Mouse (Mus musculus) spleen, postnatal 36 days (tissue): ENCODE data around the gene Slc30a10.

Source experiments
- DNase-seq, 2 experiments: peaks; one replicate each; pipeline ENCODE4 v3.0.0; 2022; ENCODE audit warnings: low spot score in 2 of 2, mixed read lengths in 1 of 2

Gene Slc30a10

GRCm38 (mm10) chr1:185454575-185454954, at the start of gene Slc30a10:
Slc30a10 (plus strand) TSS chr1:185454848.
- peak; percentile 64 to 82 for DNase-seq

DNA sequence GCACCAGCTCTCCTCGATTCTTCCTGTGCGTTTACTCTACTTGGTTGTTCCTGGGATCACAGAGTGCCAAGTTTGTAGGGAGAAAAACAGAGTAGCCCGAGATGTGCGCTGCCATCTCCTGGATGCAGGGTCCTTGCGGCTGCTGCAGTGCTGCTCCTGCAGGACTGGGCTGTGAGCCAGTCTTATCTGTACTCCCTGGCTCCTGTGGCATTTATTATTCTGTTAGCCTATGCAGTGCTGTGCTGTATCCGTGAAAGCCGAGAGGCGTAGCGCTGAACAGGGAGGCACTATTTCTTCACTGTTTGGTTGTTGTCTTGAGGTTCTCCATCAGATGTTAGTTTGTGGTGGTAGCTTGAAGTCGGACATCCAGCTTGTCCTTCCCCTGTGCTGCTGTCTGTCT, 48.7 kb upstream of the Slc30a10 start:
- no peak for DNase-seq

- DNase-seq, result no peak
Measured at GRCm38 (mm10) chr1:185409831-185410230, 44.8 kb upstream of the Slc30a10 start.

GRCm38 (mm10) chr1:185418011-185418410, 36.6 kb upstream of the Slc30a10 start:
- DNase-seq, result no peak

DNA sequence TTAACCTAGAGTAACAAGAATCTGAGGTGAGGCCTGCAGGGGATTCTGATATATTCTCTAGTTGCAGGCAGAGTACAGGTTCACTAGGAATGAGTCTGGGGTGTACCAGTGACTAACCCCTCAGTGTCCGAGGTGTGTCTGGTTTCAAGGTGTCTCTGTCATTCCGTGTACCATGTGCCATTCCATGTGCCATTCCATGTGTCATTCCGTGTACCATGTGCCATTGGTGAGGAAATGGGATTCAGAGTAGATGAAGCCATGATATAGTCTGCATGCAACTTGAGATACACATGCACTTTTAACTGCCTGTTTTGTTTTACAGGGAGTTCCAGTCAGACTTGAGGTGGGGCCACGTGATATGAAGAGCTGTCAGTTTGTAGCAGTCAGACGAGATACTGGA, 34.8 kb upstream of the Slc30a10 start:
- no peak for DNase-seq

- DNase-seq, result no peak
Measured at GRCm38 (mm10) chr1:185420776-185421175, 33.9 kb upstream of the Slc30a10 start.

DNA sequence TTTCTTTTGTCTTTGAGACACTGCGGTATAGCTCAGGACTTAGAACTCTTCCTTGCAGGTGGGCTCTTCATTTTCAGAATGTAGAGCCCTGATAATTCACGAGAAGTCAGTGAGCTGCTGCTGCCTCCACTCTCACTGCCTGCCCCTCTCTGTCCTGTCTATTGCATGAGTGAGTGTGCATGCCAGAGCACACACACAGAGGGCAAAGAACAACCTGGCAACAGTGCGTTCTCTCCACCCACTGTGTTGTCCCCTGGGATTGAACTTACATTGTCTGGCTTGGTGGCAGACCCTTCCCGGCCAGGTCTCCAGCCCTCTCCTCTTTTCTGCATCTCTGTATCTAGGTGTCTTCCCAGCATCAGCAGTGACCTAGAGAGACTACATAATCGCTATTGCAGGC, 28.1 kb upstream of the Slc30a10 start:
- no peak for DNase-seq

GRCm38 (mm10) chr1:185430488-185430887, 24.2 kb upstream of the Slc30a10 start:
- DNase-seq, result no peak

GRCm38 (mm10) chr1:185431245-185431997, 23.2 kb upstream of the Slc30a10 start:
- DNase-seq, result no peak

DNA sequence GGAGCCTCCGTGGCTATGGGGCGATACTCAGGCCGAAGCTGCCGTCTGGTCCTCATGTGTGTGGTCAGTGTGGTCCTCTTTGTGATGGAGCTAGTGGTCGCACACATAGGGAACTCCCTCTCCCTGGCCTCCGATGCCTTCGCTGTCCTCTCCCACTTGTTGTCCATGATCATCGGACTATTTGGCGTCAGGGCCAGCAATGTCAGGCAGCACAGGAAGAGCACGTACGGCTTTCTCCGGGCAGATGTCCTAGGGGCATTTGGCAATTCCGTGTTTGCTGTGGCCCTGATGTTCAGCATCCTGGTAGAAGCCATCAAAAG, 22.7 kb upstream of the Slc30a10 start:
- no peak for DNase-seq

- DNase-seq, result no peak
Measured at GRCm38 (mm10) chr1:185433112-185433511, 21.5 kb upstream of the Slc30a10 start.

DNA sequence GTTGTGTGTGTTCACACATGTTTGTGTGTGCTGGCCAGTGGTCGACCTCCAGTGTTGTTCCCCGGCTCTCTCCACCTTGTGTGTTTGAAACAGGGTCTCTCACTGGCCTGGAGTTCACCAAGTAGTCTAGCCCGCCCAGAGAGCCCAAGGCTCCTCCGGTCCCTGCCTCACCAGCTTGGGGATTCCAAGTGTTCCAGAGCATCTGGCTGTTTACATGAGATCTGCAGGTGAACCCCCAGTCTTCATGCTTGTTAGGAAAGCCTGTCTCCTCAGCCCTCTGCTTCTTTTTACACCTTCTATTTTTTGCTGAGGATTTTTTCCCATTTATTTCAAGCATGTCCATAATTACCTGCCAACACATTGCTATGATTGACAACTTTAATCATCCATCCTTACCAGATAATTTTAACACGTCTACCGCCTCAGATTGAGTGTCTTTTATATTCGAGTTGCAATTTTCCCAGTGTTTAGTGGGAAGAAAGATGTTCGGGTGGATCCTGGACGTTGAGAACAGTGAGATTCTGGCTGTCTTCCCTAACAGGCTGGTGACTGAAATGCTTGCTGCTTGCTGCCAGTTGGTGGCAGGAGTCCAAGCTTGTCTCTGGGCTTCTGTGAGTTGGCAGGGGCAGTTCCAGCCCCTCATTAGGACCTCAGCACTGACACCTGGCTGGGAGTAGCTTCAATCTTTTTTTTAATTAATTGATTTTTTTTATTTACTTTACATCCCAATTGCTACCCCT, 15.6 kb upstream of the Slc30a10 start:
- DNase-seq, result no peak

DNA sequence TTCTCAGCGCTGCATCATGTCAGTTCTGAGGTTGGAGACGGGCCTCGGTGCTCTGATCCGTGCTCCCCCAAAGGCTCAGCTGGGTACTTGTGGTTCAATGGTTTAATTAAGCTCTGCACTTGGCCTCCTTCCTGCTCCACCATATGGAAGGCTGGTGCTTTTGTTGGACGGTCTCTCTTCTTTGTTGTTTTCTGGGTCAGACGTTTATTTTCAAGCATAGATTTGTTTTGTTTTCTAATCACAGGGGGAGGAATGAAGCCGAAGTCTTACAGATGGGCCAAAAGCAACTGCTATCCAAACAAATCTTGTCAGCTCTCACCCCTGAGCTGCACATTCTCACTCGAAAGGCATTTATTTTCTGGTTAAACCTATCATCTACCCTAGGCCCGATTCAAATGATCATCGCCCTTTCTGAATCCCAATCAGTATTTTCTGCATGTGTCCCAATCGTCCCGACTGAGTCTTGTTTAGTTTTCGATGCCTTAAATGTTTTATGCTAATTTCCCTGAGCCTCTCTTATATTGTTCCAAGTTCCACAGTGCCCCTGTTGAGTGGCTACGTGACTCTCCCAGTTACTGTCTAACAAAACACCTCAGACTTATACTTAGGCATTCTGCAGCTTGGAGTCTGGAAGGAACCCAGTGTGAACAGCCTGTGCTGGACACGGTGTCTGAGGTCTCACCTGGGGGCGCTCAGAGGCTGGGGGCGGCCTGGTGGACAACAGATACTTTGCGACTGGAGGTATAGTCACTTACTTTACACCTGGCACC, 12.8 kb upstream of the Slc30a10 start:
- no peak for DNase-seq

DNA sequence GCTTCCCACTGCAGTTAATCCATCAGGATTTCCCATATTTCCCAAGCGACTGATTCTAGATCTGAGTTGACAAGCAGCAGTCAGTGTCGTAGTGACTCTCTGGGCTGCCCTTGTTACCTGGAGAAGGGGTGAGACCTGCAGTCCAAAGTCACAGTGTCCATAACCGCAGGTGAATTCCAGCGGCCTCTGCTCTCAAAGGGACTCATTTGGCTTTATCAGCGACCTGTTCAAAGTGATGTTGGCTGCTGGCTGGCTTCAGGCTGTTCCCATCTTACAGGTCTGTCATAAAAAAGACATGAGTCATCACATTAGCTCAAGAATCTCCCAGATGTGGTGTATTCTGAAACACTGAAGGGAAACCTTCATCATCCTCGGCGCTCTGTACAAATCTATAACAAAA, 5.7 kb upstream of the Slc30a10 start:
- no peak for DNase-seq

DNA sequence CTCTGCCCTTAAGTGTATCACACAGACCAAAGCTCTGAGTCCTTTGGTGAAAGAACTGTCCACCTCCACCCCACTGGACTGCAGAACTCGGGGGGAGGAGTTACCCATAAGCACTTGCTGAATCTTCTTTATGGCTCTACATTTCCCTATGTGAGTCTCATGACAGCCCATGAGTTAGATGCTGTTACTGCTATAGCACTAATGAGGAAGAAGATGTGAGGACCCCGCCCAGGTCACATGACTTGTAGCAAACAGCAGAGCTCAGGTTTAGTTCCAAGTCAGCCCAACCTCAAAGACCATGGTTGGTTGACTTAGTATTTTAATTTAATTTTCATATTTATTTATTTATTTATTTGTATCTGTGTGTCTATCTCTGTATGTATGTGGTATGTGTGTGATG, 4.9 kb upstream of the Slc30a10 start:
- DNase-seq, result no peak

DNA sequence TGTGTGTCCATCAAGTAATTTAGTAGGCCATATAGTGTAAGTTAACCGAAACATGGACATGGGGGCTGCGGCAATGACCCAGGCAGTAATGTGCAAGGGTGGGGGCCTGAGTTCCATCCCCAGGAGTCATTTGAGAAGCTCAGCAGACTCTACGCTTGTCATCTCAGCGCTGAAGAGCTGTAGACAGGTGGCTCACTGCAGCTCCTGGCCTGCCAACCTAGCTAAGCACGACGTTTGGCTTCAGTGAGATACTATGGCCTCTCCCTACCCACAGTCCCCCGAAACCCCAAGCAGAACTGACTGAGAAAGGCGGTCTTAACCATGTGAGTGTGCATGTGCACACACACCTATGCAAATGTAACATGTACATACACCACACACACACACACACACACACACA, 3.6 kb upstream of the Slc30a10 start:
- no peak for DNase-seq

- DNase-seq, result no peak
Measured at GRCm38 (mm10) chr1:185451495-185451894, 3.2 kb upstream of the Slc30a10 start.

- no peak for DNase-seq
Measured at GRCm38 (mm10) chr1:185452461-185452860, 2.2 kb upstream of the Slc30a10 start.

DNA sequence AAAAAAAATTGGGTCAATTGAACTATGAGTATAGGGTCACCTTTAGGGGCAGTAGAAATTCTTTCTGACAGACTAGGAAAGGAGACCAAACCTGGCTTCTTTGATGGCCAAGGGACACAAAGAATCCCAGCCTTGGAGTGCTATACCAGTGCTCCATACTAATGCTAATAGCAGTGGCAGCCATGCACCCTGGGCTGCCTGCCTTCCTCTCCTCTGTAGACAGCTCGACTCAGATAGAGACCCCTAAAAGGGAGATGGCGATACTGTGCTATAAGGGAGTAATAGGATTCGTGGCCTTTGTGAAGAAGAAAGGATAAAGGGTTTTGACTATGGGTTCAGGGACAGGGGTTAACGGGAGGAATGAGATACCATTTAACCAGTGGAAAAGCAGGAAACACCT, 504 bp upstream of the Slc30a10 start:
- DNase-seq, result no peak

DNA sequence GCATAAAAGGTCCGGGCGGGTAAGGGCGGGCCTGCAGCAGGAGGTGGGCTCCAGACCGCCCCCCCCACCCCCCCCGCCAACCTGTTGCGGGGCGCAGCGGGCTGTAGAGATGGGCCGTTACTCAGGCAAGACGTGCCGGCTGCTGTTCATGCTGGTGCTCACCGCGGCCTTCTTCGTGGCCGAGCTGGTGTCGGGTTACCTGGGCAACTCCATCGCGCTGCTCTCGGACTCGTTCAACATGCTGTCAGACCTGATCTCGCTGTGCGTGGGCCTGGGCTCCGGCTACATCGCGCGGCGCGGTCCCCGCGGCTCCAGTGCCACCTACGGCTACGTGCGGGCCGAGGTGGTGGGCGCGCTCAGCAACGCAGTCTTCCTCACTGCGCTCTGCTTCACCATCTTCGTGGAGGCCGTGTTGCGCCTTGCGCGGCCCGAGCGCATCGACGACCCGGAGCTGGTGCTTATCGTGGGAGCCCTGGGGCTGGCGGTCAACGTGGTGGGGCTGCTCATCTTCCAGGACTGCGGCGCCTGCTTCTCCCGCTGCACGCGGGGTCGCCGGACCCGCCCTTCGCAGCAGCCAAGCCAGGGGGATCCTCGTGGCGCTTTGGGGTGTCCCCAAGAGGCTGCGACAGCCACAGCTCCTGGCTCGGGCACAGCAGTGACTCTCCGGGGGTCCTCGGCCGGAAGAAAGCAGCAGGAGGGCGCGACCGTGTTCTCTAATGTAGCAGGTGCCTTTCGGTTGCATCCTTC, 480 bp downstream of the Slc30a10 start:
- DNase-seq, result peak in 1 of 2 experiments; percentile 3

- no peak for DNase-seq
Measured at GRCm38 (mm10) chr1:185456327-185456726, 1.7 kb downstream of the Slc30a10 start.

DNA sequence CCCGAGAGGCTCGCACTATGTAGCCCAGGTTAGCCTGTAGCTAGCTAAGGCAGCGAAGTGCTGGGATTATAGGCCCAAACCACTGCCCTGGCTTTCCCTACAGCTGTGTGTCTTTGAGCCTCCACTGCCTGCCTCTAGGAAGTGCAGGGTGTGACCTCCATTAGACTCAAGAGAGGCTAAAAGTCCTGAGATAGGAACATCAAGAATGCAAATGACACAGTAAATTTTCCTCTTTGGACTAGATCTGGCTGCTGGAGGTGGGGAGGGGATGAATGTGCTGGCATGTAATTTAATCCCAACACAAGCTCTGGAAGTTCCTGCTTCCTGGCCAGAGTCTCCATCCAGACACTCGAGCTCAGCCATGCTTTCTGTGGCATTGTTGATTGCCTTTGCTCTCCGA, 5.4 kb downstream of the Slc30a10 start:
- DNase-seq, result no peak
